Mouse (Mus musculus) liver, embryonic 14.5 days (tissue): ENCODE results near the gene Tfeb.

ENCODE experiments used
- CTCF ChIP-seq: IDR thresholded peaks from 2 replicates; pipeline ENCODE4 v1.5.1; 2016; ENCODE audit warnings: antibody characterized with exemption, low read depth, control low read depth
- EP300 ChIP-seq: IDR thresholded peaks from 2 replicates; pipeline ENCODE4 v1.6.1; 2016; ENCODE audit warnings: antibody characterized with exemption, low read depth

DNA sequence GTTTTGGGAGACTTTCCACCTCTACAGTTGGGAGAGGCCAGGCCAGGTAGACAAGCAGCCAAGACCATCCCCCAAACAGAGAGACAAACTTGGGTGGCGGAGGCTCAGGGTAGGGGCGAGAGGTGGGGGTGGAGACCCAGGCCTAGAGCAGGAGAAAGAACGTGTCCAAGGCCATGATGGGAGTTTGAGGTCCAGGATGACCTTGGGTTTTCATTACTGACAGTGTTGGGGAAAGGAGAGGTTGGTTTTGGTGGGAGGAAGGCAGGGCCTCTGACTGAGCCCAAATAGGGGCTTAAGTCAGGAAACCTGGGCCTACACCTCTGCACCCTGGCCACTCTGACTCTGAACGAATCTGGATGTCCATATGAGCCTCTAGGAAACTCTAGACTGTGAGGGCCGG is 94.9 kb downstream of the Tfeb start:
- TF ChIP-seq CTCF, result no peak
- no peak for TF ChIP-seq EP300
